In the genomic region with DNA sequence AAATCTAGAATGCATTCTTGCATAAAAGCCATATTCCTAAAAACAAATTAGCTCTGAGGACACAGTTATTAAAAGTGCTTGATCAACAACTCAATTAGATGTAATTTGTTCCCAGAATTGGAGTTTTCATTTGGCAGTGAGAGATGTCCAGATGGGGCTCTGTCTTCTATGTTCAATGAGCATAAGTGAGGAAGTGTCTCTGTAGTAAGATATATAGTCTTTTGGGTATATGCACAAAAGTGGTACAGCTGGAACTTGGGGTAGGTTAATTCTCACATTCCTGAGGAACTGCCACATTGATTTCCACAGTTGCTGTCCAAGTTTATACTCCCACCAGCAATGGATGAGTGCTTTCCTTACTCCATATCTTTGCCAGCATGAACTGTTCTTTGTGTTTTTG, we compare ENCODE assay signal across 24 mouse cellular contexts.
A peak's percentile ranks its signal among the peaks of the same experiment; 100 is the strongest.
DNase-seq lines count a peak whose midpoint lies in the region; ATAC-seq and TF ChIP-seq lines count a peak whose summit lies in the region.
"Had no signal": no experiment of that assay in that cellular context is flagged by ENCODE, and none has a peak within 500 bp of the region (broad histone marks: within the 10 kb centered on the region; RNA-seq: fewer than 3 reads in every experiment).

No protein-coding gene starts in this region.

- no peak for TF ChIP-seq CTCF in brain, embryonic 14.5 days (IDR thresholded peaks at IDR 0.05; ENCODE audit: borderline replicate concordance, extremely low read depth, insufficient read depth, insufficient read length)

- no peak for DNase-seq in neural tube, embryonic 10.5 days (ENCODE audit: extremely low spot score, low spot score)
- DNase-seq in brain, adult 2 months (ENCODE audit: low read depth, low spot score): peak; percentile 2
- peak; percentile 2 for DNase-seq in brain, embryonic 14.5 days (ENCODE audit: low read depth)
- DNase-seq in cerebellum, adult 11 months: no peak
- DNase-seq: adrenal gland, adult 2 months; adrenal gland, adult 8-10 months; adrenal gland, postnatal 10 days; adrenal gland, postnatal 14 days; adrenal gland, postnatal 25 days; adrenal gland, postnatal 36 days; B cell, adult 2 months; cerebellum, adult 11-12 months; cerebellum, adult 18-20 months; cerebellum, adult 2 months; cerebellum, adult 8-10 months had no signal

- no peak overlapping the region for H3K9ac ChIP-seq in neural tube, embryonic 13.5 days
- H3K9ac ChIP-seq in neural tube, embryonic 15.5 days (replicated peaks): no peak overlapping the region
- H3K9ac ChIP-seq in neural tube, embryonic 14.5 days (replicated peaks; ENCODE audit: low read depth, low read length): no peak overlapping the region
- H3K9ac ChIP-seq in forebrain, embryonic 16.5 days (replicated peaks; ENCODE audit: low read depth, low read length): no peak overlapping the region

- no peaks in the 10 kb centered on the region for H3K27me3 ChIP-seq in neural tube, embryonic 13.5 days
- H3K27me3 ChIP-seq in neural tube, embryonic 15.5 days (replicated peaks): no peaks in the 10 kb centered on the region
- no peaks in the 10 kb centered on the region for H3K27me3 ChIP-seq in neural tube, embryonic 14.5 days (ENCODE audit: control insufficient read depth, insufficient read depth, low read length)
- H3K27me3 ChIP-seq in forebrain, embryonic 16.5 days (replicated peaks; ENCODE audit: control insufficient read depth, insufficient read depth, low read length): no peaks in the 10 kb centered on the region
- H3K27me3 ChIP-seq: CH12.LX had no signal

- peak; percentile 63; the same call in 1 of the 2 replicates for ATAC-seq in neural tube, embryonic 13.5 days (ENCODE audit: low read depth)
- no peak for ATAC-seq in neural tube, embryonic 15.5 days (ENCODE audit: low FRiP score)
- ATAC-seq in neural tube, embryonic 14.5 days (ENCODE audit: low read depth): 0 out of 2 replicates have a peak, but pooled peaks have one; percentile 54
- ATAC-seq in forebrain, embryonic 16.5 days: no peak
- ATAC-seq: activated CD4-positive, CD25-positive, alpha-beta regulatory T cell, adult 4 months; CD4-positive, CD25-positive, alpha-beta regulatory T cell, adult 4 months; Patski had no signal

- no peak overlapping the region for H3K4me3 ChIP-seq in neural tube, embryonic 13.5 days
- no peak overlapping the region for H3K4me3 ChIP-seq in neural tube, embryonic 15.5 days (replicated peaks)
- H3K4me3 ChIP-seq in neural tube, embryonic 14.5 days (ENCODE audit: low read depth, low read length): no peak overlapping the region
- H3K4me3 ChIP-seq in forebrain, embryonic 16.5 days (replicated peaks; ENCODE audit: low read length): no peak overlapping the region

- no peak for TF ChIP-seq POLR2A in brain, embryonic 14.5 days (IDR thresholded peaks at IDR 0.05; ENCODE audit: borderline replicate concordance, extremely low read depth, insufficient read depth, insufficient read length, poor library complexity, severe bottlenecking)

- H3K4me2 ChIP-seq in neural tube, embryonic 13.5 days: no peak overlapping the region
- H3K4me2 ChIP-seq in neural tube, embryonic 15.5 days: no peak overlapping the region
- H3K4me2 ChIP-seq in neural tube, embryonic 14.5 days (ENCODE audit: low read depth, low read length): no peak overlapping the region
- H3K4me2 ChIP-seq in forebrain, embryonic 16.5 days (ENCODE audit: low read length): no peak overlapping the region

- H3K9me3 ChIP-seq in neural tube, embryonic 13.5 days: no peaks in the 10 kb centered on the region
- H3K9me3 ChIP-seq in neural tube, embryonic 15.5 days (replicated peaks): no peaks in the 10 kb centered on the region
- no peaks in the 10 kb centered on the region for H3K9me3 ChIP-seq in neural tube, embryonic 14.5 days (ENCODE audit: control insufficient read depth, low read length)
- H3K9me3 ChIP-seq in forebrain, embryonic 16.5 days (ENCODE audit: control insufficient read depth, low read length): no peaks in the 10 kb centered on the region
- H3K9me3 ChIP-seq: G1E had no signal

- H3K4me1 ChIP-seq in neural tube, embryonic 13.5 days (replicated peaks): no peaks in the 10 kb centered on the region
- no peaks in the 10 kb centered on the region for H3K4me1 ChIP-seq in neural tube, embryonic 15.5 days
- H3K4me1 ChIP-seq in neural tube, embryonic 14.5 days (ENCODE audit: control insufficient read depth, insufficient read depth, low read length): no peaks in the 10 kb centered on the region
- no peaks in the 10 kb centered on the region for H3K4me1 ChIP-seq in forebrain, embryonic 16.5 days (replicated peaks; ENCODE audit: control insufficient read depth, insufficient read depth, low read length)

- no peaks in the 10 kb centered on the region for H3K36me3 ChIP-seq in neural tube, embryonic 13.5 days
- H3K36me3 ChIP-seq in neural tube, embryonic 15.5 days: no peaks in the 10 kb centered on the region
- no peaks in the 10 kb centered on the region for H3K36me3 ChIP-seq in neural tube, embryonic 14.5 days (ENCODE audit: control insufficient read depth, insufficient read depth, low read length)
- H3K36me3 ChIP-seq in forebrain, embryonic 16.5 days (ENCODE audit: control insufficient read depth, insufficient read depth): no peaks in the 10 kb centered on the region
- H3K36me3 ChIP-seq: G1E had no signal

- no peak overlapping the region for H3K27ac ChIP-seq in neural tube, embryonic 13.5 days (replicated peaks)
- H3K27ac ChIP-seq in neural tube, embryonic 15.5 days (replicated peaks): no peak overlapping the region
- no peak overlapping the region for H3K27ac ChIP-seq in neural tube, embryonic 14.5 days (ENCODE audit: low read depth, low read length)
- no peak overlapping the region for H3K27ac ChIP-seq in forebrain, embryonic 16.5 days (ENCODE audit: low read length)

Comparison
In these comparisons a context has a peak if more than half of its experiments do, and no peak if none do; other contexts are left out.
1. ATAC-seq: peak in neural tube, embryonic 13.5 days (single experiment) and neural tube, embryonic 14.5 days (single experiment); none in neural tube, embryonic 15.5 days (single experiment) and forebrain, embryonic 16.5 days (single experiment).
2. DNase-seq: peak in brain, adult 2 months (single experiment) and brain, embryonic 14.5 days (single experiment); none in neural tube, embryonic 10.5 days (single experiment) and cerebellum, adult 11 months (single experiment).